Mouse (Mus musculus) lung, postnatal 0 days (tissue): ENCODE data around the gene Fbxl19.

ENCODE experiments used
- CTCF ChIP-seq: IDR thresholded peaks from 2 replicates; pipeline ENCODE4 v1.5.1; 2016; ENCODE audit warnings: antibody characterized with exemption, mild to moderate bottlenecking
- EP300 ChIP-seq: IDR thresholded peaks from 2 replicates; pipeline ENCODE4 v1.6.1; 2016; ENCODE audit warnings: antibody characterized with exemption, mild to moderate bottlenecking, control low read depth

GRCm38 (mm10) chr7:127725490-127725889, 18.9 kb upstream of the Fbxl19 start:
- TF ChIP-seq CTCF (no peak), EP300 (no peak)
